Mouse (Mus musculus) ES-Bruce4 (cell line): ENCODE results near the gene Ago1. TPM values are rescaled to one million over a fixed set of nuclear protein-coding genes. Genes with fewer than 3 reads are reported as not detected.
A peak's percentile ranks its signal among the peaks of the same experiment; 100 is the strongest.

Experiments
- H3K27ac ChIP-seq: 2 replicates; pipeline ENCODE4 v1.5.1; 2012; ENCODE audit warnings: low read length, inconsistent platforms; ENCODE audit not compliant: insufficient read depth
- H3K27me3 ChIP-seq: 2 replicates; pipeline ENCODE4 v1.6.1; 2012; ENCODE audit warnings: mild to moderate bottlenecking, low read length, inconsistent platforms; ENCODE audit not compliant: control insufficient read depth, poor library complexity, insufficient read depth, severe bottlenecking
- H3K36me3 ChIP-seq: 2 replicates; pipeline ENCODE4 v1.6.1; 2012; ENCODE audit warnings: inconsistent platforms, mild to moderate bottlenecking, low read length, moderate library complexity; ENCODE audit not compliant: control insufficient read depth, poor library complexity, insufficient read depth, severe bottlenecking
- H3K4me1 ChIP-seq: one replicate; pipeline ENCODE4 v1.8.1; 2011; ENCODE audit warnings: low read length; ENCODE audit not compliant: control insufficient read depth, insufficient read depth
- H3K4me3 ChIP-seq: 2 replicates; pipeline ENCODE4 v1.5.1; 2011; ENCODE audit warnings: low read depth, mild to moderate bottlenecking, low read length
- H3K9ac ChIP-seq: 2 replicates; pipeline ENCODE4 v1.6.1; 2012; ENCODE audit warnings: low read depth, mild to moderate bottlenecking, inconsistent platforms; ENCODE audit not compliant: poor library complexity, severe bottlenecking
- H3K9me3 ChIP-seq: replicated peaks from 2 replicates; pipeline ENCODE4 v1.6.1; 2012; ENCODE audit warnings: mild to moderate bottlenecking, low read length, inconsistent platforms; ENCODE audit not compliant: control insufficient read depth, poor library complexity, insufficient read depth, severe bottlenecking
- CTCF ChIP-seq: IDR thresholded peaks from one replicate; pipeline ENCODE4 v1.8.1; 2011; ENCODE audit warnings: low read depth, low read length
- EP300 ChIP-seq: IDR thresholded peaks from 2 replicates; pipeline ENCODE4 v1.6.1; 2011; ENCODE audit warnings: low read depth, low read length; ENCODE audit not compliant: insufficient read depth
- POLR2A ChIP-seq: IDR thresholded peaks from one replicate; pipeline ENCODE4 v1.8.1; 2011; ENCODE audit warnings: low read length; ENCODE audit not compliant: insufficient read depth
- polyA plus RNA-seq: library from polyadenylated mRNA; stranded (reverse); fragments of >200 nt; gene quantifications from 2 replicates; pipeline ENCODE4 v1.2.4, GENCODE M21; 2011; ENCODE audit warnings: low read depth; ENCODE audit not compliant: missing spikeins, insufficient read depth, insufficient read length

Gene Ago1
- polyA plus RNA-seq, 1 experiment: 44.8 TPM

DNA sequence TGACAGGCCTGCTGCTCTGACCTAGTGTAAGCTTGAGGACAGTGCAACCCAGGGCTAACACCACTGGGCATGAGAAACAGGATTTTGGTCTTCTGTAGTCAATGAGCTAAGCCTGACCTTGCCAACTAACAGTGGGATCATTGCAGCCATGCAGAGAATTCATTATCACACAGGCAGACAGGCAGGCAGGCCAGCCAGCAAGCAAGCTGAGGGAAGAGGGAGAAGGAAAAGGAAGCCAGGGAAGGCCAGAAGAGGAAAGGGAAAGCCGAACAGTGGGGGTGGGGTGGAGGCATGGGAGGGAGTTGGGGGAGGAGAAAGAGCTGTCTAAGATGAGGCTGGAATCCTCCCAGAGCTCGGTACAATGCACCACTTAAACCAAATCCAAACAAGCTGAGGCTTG lies 32.1 kb downstream of the Ago1 start:
- no peaks in the 10 kb centered on the region for H3K9me3 ChIP-seq
- H3K4me1 ChIP-seq: no peaks in the 10 kb centered on the region
- peaks cover 18% of the 10 kb centered on the region for H3K36me3 ChIP-seq
- no peak overlapping the region for H3K9ac ChIP-seq
- no peak for TF ChIP-seq CTCF
- TF ChIP-seq EP300: no peak
- no peak for TF ChIP-seq POLR2A
- no peak overlapping the region for H3K4me3 ChIP-seq
- H3K27ac ChIP-seq: no peak overlapping the region
- no peaks in the 10 kb centered on the region for H3K27me3 ChIP-seq

- Histone ChIP-seq H3K27ac (no peak overlapping the region), H3K9me3 (no peaks in the 10 kb centered on the region), H3K4me3 (no peak overlapping the region), H3K4me1 (no peaks in the 10 kb centered on the region), H3K27me3 (no peaks in the 10 kb centered on the region), H3K9ac (no peak overlapping the region), H3K36me3 (peaks cover 4% of the 10 kb centered on the region; the same call in 1 of the 2 replicates)
- TF ChIP-seq CTCF (no peak), EP300 (no peak), POLR2A (no peak)
Observed at GRCm38 (mm10) chr4:126434094-126434493, 34.3 kb downstream of the Ago1 start.

DNA sequence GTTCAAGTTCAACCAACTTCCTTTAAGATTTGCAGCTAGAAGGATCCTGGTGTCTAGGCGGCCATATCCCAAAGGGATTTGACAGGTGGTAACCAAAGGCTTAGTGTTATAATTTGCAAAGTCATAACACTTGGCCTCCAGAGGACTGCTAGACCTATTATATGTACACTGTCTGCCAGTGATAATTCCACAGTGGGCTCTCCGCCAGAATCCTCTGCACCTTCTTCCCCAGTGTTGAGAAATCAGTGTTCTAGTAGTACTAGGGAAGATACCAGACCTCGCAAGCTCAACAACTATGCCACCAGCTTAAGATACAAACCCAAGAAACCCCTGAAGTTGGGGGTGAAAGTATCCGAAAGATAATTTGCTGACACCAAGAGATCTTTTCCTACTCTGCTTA lies 35.2 kb downstream of the Ago1 start:
- Histone ChIP-seq H3K4me3 (no peak overlapping the region), H3K9me3 (no peaks in the 10 kb centered on the region), H3K9ac (no peak overlapping the region), H3K27me3 (no peaks in the 10 kb centered on the region), H3K4me1 (no peaks in the 10 kb centered on the region), H3K36me3 (0 out of 2 replicates have a peak, but pooled peaks cover 2% of the 10 kb centered on the region), H3K27ac (no peak overlapping the region)
- no peak for TF ChIP-seq POLR2A

DNA sequence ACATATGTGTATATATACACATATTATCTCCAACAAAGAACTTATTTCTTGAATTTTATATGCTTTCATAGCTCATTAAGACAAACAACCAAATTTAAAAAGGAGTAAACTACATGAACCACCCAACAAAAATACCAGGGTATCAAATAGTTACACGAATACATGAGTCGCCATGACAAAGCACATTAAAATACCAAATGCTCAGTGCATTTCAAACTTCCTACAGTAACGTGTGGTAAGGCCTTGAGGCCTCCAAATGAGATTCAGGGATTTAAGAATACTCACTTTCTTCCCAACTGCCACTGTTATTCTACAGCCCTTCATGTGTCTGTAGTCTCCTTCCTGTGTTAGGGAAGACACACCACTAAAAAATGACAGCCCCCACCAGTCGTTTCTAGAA lies 36.6 kb downstream of the Ago1 start:
- TF ChIP-seq CTCF (no peak), POLR2A (no peak), EP300 (no peak)
- Histone ChIP-seq H3K9ac (no peak overlapping the region), H3K9me3 (no peaks in the 10 kb centered on the region), H3K36me3 (0 out of 2 replicates have a peak, but pooled peaks cover 2% of the 10 kb centered on the region), H3K27me3 (no peaks in the 10 kb centered on the region), H3K4me1 (no peaks in the 10 kb centered on the region), H3K27ac (no peak overlapping the region), H3K4me3 (no peak overlapping the region)

DNA sequence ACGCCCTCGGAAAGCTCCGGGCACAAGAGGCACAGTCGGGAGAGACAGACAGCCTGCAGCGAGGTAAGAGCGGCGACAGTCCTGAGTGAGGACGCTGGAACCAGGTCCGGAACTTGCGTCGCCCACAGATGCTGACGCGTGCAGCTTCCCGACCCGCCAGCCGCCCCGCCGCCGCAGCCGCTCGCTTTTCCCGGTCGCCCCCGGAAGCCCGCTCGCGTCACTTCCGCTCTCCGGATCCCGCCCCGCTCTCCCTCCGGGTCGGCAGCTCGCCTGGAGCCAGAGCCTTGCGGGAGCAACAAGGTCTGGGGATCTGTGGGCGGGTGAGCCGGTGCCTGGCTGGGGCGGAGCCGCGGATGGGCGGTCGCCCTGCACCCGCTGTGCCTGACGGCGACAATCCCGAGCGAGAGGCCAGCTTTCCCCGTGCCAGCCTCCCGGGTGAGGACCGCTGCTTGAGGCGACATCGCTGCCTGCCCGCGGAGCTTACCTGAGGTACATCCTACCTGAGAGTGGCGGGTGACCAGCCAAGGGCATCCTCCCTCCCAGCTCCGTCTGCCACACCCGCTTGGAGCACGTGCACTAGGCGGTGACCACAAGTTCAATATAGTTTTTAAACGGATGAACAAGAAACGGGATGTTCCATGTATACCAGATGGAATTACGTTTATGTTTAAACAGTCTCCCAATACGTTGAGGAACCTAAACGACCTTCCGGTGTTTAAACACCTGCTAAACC lies 38.9 kb downstream of the Ago1 start, which contains the start of gene Ago3:
Gene Ago3 (minus strand): TSS at position 210 of the 733 bp plus-strand sequence.
- H3K27me3 ChIP-seq: no peaks in the 10 kb centered on the region
- no peak for TF ChIP-seq CTCF
- peak; percentile 36; the same call in 1 of the 2 replicates for TF ChIP-seq EP300
- peak; percentile 58 for TF ChIP-seq POLR2A
- peak within 1 kb of the TSS; percentile 95 for H3K4me3 ChIP-seq
- H3K36me3 ChIP-seq: no peaks in the 10 kb centered on the region
- H3K27ac ChIP-seq: peak within 1 kb of the TSS; percentile 33
- H3K9ac ChIP-seq: peak within 1 kb of the TSS; percentile 60
- no peaks in the 10 kb centered on the region for H3K9me3 ChIP-seq
- no peaks in the 10 kb centered on the region for H3K4me1 ChIP-seq

DNA sequence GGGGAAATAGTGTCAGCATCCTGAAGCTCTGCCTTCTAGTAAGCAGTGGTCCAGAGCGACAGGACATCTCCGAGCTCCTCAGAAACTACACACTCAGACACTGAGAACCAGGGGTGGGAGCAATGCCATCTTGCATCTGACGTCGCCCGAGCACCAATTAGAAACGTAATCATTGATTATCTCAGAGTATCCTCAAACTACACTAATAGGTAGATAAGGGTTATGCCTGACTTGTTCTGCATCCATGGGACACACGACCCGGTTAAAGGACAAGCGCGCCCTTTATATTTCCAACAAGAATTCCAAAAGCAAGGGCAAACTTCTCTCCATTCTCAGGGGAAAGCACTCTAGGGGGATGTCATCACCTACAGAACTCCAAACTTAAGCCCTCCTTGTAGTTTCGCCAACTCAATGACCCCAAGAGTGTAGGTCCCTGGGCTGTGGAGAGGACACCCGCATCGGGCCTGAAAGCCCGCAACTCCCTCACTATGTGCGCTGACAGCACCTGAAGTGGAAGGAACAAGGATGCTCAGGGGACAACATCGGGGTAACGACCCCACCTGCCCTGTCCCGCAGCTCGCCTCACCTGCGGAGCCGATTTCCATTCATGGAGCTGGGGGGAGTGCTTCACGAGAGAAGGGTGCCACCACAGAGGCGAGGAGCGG lies 39.6 kb downstream of the Ago1 start:
- peak overlapping the region; percentile 60 for H3K9ac ChIP-seq
- no peaks in the 10 kb centered on the region for H3K27me3 ChIP-seq
- TF ChIP-seq POLR2A (no peak), EP300 (no peak), CTCF (no peak)
- H3K36me3 ChIP-seq: no peaks in the 10 kb centered on the region
- no peaks in the 10 kb centered on the region for H3K4me1 ChIP-seq
- H3K27ac ChIP-seq: no peak overlapping the region
- H3K4me3 ChIP-seq: peak overlapping the region; percentile 95
- H3K9me3 ChIP-seq: no peaks in the 10 kb centered on the region
